Mouse (Mus musculus): ENCODE data around the gene Mael. TPM values are rescaled to one million over a fixed set of nuclear protein-coding genes. Genes with fewer than 3 reads are reported as not detected.

Mael gene
- polyA plus RNA-seq (2017; shearing (Covaris generic)): not detected

DNA sequence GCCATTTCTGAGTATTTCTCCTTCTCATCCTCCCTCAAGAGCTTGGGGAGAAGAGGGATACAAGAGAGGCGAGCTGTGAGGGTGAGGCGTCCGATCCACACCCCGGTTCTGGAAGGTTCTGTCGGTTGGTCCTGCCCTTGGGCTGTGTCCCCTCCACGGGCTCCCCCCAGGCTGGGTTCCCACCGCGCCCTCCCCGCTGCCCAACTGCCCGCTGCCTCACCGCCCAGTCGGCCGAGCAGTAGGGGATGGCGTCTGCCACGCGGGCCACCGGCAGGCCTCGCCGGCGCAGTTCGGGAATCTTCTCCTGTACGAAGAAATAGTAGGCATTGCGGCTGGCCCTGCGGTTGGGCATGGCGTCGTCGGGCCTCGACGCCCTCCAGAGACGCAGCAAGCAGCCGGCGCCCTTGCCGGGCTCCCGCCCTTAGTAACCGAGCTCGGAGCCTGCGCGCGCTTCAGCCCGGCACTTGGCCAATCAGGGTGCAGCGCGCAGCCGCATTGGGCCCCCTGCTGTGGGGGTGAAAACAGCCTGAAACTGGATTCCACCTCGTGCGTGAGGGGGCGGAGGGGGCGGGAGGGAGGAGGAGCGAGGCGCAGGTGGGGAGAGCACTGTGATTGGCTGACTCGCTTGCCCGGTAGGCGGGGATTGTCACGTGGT is at the start of gene Mael:
Gene Mael (minus strand): TSS at position 433 of the 655 bp plus-strand sequence.

DNA sequence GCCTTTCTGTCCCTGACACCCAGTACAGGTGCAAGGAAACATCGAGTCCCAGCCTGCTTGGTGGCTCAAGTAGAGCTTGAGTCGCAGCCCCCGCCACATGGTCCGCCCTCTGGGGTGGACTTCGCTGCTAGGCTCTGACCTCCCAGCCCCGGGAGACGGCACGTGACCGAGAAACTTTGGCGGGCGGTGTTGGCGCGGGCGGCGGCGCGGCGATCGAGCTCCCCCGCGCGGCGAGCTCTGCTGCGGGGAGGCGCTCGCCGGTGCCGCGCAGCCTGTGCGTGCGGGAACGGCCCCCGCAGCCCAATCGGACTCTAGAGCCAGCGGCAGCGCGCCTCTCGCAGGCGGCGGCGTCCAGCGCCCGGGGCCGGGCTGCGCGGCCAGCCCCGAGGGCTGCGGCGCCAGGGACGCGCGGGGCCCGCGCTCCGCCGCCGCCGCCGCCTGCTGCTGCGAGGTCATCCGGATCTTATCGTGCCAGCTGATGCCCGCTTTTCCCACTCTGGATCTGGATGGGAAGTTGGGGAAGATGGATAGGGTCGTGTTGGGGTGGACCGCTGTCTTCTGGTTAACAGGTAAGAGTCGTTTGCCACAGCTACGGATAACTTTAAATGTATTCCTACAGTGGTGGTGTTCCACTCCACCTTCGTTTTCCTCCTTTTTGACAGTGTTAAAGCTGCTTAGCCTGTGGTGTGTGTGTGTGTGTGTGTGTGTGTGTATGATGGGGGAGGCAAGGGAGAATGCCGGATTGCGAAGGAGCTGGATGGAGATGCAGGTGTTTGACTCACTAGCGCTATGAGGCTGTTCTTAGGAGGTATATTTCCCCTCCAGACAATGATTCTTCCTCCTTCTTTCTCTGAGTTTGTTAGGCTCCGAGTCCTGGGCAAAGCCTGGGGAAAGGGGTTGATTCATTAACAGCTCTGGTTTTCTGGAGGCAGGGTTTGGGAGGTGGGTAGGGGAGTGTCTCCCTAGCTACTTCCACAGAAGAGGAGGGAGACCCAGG is 15.6 kb upstream of the Mael start, which contains the start of gene Ildr2:
Gene Ildr2 (plus strand): TSS at position 242 of the 997 bp plus-strand sequence.

Other genes with a start within 250 kb of the Mael start
- gene Pou2f1, start 236.1 kb downstream of the Mael start, polyA plus RNA-seq (2017; shearing (Covaris generic)): 32.8 TPM
- gene Dusp27, start 110.8 kb downstream of the Mael start, polyA plus RNA-seq (2017; shearing (Covaris generic)): not detected
- gene Gpa33, start 108.5 kb downstream of the Mael start, polyA plus RNA-seq (2017; shearing (Covaris generic)): not detected
- not detected for gene Ildr2, start 15.4 kb upstream of the Mael start, polyA plus RNA-seq (2017; shearing (Covaris generic))
- gene Tada1, start 140.3 kb upstream of the Mael start, polyA plus RNA-seq (2017; shearing (Covaris generic)): 41.8 TPM
- 22.7 TPM for gene Pogk, start 171.1 kb upstream of the Mael start, polyA plus RNA-seq (2017; shearing (Covaris generic))